Mouse (Mus musculus): ENCODE data around the gene Scnm1. TPM values are rescaled to one million over a fixed set of nuclear protein-coding genes. Genes with fewer than 3 reads are reported as not detected.

Scnm1 gene
- polyA plus RNA-seq (2012) = 6.1 and 9.0 TPM in 2 replicates

DNA sequence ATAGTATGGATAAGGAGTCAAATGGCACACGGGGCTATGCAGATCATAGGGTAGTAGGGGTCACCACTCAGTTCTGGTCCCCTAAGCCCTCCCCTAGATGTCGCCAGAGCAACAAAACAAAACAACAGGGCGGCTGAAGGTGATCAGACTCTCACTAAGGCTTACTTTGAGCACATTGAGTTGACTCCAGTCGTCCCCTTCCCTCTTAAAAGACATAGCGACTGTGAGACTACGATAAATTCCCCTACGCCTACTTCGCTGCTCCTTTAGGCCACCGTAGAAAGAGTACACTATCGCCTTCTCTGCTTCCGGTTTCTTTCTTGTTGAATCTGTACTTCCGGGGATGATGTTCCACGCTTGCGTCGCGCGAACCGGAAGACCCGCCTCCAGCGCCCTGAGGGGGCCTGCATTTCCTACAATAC, at the start of gene Scnm1, which contains the start of gene Lysmd1:
Gene Scnm1 (minus strand): TSS at position 332 of the 422 bp plus-strand sequence.
Gene Lysmd1 (plus strand): TSS at position 409 of the 422 bp plus-strand sequence.

DNA sequence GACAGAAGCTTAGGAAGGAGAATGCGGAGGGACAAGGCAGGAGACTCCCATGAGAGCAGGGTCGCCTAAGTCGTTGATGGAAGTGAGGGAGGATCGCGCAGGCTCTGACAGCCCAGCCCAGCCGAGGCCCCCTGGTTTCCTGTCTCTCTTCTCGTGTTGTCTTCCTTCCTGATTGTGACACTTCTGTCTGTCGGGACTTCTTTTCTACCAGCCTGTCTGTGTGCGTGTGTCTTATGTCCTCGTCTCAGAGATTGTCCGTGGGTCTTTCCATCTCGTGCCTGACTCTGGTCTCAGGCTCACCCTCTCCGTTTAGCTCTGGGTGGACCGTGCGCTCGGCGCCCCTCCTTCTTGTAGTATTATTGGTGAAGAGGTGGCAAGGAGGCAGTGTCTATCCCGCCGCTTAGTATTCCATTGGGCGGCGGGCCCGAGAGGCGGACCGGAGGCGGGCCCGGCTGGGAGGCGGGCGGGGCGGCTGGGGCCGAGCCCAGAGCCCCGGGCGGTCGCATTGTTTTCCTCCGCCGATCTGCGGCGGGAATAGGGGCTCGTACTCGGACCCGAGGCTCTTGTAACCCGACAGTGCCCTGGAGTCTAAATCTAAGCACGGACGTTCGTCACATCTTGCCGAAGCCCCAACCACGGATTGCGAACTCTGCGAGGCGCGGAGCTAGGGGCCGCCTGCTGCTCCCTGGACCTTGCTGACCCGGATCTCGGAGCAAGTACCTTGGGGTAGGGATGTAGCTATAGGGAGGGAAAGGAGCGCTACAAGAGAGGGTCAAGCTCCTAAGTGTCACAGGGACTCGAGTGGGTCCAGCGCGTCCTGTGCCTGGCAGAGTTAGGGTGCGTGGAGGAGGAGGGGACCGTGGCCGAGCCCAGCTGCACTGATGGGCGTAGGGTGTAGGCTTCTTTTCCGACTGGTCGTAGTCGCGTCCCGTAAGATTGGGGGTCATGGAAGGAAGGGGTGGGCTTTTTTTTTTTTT, 26.5 kb upstream of the Scnm1 start, which contains the start of gene Sema6c:
Gene Sema6c (plus strand): TSS at position 471 of the 977 bp plus-strand sequence.

DNA sequence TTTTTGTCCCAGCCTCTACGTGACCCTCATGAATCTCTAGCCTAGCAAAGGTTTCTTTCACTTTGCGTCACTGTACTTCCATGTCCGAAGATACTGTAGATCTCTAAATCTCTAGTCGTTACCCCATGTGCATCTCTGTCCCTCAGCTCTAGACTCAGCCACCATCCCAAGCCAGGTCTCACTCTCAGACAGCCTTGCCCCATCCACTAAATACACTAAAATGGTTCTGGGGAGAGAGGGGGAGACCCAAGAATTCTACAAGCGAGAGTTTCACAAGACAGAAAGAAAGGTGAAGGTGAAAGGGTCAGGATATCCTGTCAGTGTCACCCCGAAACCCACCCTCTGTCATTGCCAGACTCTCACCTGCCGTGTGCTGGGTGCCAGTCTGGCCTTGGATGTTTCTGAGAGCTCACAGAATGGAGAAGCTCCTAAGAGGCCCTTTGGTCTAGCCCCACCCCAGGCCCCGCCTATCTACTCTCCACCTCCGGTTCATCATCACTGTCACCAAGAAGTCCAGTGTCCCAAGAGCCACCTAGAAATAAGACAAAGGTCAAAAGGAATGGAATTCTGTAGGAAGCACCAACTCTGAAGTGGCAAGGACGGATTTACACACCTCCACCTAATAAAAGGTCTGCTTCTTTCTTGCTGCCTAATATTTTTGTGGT, 8.3 kb upstream of the Scnm1 start, which contains the start of gene Tnfaip8l2:
Gene Tnfaip8l2 (minus strand): TSS at position 409 of the 665 bp plus-strand sequence.

DNA sequence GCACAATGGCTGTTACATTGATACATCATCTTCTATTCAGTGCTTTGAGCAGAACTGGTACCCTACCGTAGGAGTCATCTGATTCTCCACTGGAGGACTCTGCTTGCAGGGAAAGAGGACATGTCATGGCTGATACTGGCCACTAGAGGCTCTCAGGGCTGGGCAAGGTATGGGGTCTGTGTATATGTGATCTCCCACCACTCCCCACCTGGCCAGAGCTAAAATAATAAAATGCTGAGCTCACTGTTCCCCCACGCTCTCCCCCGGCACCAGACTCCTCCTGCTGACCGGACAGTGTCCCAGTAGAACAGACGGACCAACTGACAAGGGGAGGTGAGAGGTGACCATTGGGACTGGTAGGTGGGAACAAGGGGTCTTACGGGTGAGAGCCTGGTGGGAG, 9.6 kb downstream of the Scnm1 start, which contains the start of gene Tmod4:
Gene Tmod4 (plus strand): TSS at position 231 of the 400 bp plus-strand sequence.

DNA sequence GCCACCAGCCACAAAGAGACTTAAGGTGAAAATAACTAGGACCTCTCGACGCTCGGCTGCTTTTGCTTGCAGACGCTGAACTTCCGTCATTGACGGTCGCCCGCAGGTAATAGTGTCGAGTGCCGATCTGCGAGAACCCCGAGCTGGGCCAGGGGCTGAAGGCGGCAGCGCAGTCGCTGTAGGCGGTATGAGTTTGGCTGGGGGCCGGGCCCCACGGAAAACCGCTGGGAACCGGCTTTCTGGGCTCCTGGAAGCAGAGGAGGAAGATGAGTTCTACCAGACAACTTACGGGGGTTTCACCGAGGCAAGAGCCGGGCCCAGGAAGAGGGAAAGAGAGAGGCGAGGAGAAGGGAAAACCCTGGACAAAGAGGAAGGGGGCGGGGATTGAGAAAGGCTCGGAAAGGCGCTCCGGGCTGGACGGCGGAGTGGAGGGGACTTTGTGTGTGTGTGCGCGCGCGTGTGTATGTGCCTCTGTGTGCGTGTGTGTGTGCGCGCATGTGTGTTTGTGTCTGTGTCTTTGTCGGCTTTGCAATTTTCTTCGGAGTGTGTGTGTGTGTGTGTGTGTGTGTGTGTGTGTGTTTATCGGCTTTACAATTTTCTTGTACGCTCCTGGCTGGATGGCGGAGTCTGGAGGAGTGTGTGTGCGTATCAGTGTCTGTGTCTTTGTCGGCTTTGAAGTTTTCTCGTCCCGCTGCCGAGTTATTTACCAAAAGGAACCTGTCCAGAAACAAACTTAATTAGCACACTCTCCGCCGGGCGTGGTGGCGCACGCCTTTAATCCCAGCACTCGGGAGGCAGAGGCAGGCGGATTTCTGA, 22.7 kb downstream of the Scnm1 start, which contains the start of gene Vps72:
Gene Vps72 (plus strand): TSS at position 112 of the 816 bp plus-strand sequence.

DNA sequence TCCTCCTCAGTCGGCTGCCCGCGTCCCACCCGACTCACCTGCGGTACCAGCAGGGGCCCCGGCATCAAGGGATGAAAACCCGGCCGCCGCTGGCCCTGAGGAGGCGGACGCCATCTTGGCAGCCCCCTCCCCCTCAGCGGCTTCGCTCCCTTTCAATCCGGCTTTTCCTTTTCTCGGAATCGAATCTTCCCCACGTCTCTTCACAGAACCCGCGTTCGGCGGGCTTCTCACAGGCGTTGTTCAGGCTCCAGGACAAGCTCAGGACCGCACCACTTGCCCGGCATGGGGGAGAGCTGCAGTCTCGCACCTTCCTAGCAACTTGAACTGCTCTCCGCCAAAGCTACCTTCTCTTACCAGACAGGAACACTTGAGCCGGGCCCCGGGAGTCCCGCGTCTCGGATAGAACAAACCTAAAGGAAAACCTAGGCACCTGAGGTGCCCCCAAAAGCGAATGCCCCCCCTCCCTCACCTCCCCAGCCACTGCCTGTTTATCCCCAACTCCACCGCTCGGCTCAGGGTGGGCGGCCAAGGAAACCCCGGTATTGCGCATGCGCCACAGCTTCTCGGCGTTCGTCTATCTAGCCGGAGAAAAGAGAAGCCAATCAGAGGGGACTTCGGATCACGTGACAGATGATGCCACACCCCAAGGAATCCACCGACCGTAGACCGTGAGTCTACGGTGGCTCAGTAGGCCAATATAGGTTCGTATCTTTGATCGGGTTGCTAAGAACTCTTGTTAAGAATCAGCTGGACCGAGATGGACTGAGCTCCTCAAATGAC, 27.3 kb downstream of the Scnm1 start, which contains the start of gene Pip5k1a:
Gene Pip5k1a (minus strand): TSS at position 593 of the 780 bp plus-strand sequence.

Other genes starting within 250 kb of the Scnm1 start
- gene Psmb4, start 247.1 kb downstream of the Scnm1 start, polyA plus RNA-seq (2012) = 151 and 173 TPM in 2 replicates
- 19.5 and 20.8 TPM in 2 replicates for gene Selenbp1, start 201.0 kb downstream of the Scnm1 start, polyA plus RNA-seq (2012)
- gene Rfx5, start 179.9 kb downstream of the Scnm1 start, polyA plus RNA-seq (2012) = 15.7 and 16.9 TPM in 2 replicates
- 7.3 and 7.5 TPM in 2 replicates for gene Pi4kb, start 159.3 kb downstream of the Scnm1 start, polyA plus RNA-seq (2012)
- 34.9 and 36.5 TPM in 2 replicates for gene Zfp687, start 118.6 kb downstream of the Scnm1 start, polyA plus RNA-seq (2012)
- 95.3 and 114 TPM in 2 replicates for gene Psmd4, start 91.4 kb downstream of the Scnm1 start, polyA plus RNA-seq (2012)
- 15.0 and 24.5 TPM in 2 replicates for gene Pip5k1a, start 27.1 kb downstream of the Scnm1 start, polyA plus RNA-seq (2012)
- gene Vps72, start 23.0 kb downstream of the Scnm1 start, polyA plus RNA-seq (2012) = 224 and 237 TPM in 2 replicates
- gene Tmod4, start 9.5 kb downstream of the Scnm1 start, polyA plus RNA-seq (2012) = not detected in 2 replicates
- 3.8 and 4.7 TPM in 2 replicates for gene Lysmd1, start 77 bp upstream of the Scnm1 start, polyA plus RNA-seq (2012)
- gene Tnfaip8l2, start 8.3 kb upstream of the Scnm1 start, polyA plus RNA-seq (2012) = 10.5 and 16.0 TPM in 2 replicates
- 6.5 and 7.1 TPM in 2 replicates for gene Sema6c, start 26.4 kb upstream of the Scnm1 start, polyA plus RNA-seq (2012)
- 2.2 and 2.7 TPM in 2 replicates for gene Gabpb2, start 83.9 kb upstream of the Scnm1 start, polyA plus RNA-seq (2012)
- gene Cdc42se1, start 94.7 kb upstream of the Scnm1 start, polyA plus RNA-seq (2012) = 138 and 173 TPM in 2 replicates
- gene Mllt11, start 98.2 kb upstream of the Scnm1 start, polyA plus RNA-seq (2012) = 3.4 and 4.4 TPM in 2 replicates
- gene Gm128, start 107.6 kb upstream of the Scnm1 start, polyA plus RNA-seq (2012) = 3.4 TPM in 2 replicates
- 0.34 TPM in 1 of 2 replicates, not detected in the other for gene Bnipl, start 117.2 kb upstream of the Scnm1 start, polyA plus RNA-seq (2012)
- gene Mindy1, start 147.3 kb upstream of the Scnm1 start, polyA plus RNA-seq (2012) = 118 and 120 TPM in 2 replicates
- 2.8 and 3.0 TPM in 2 replicates for gene Prune1, start 148.1 kb upstream of the Scnm1 start, polyA plus RNA-seq (2012)
- 2.0 and 2.2 TPM in 2 replicates for gene Anxa9, start 173.2 kb upstream of the Scnm1 start, polyA plus RNA-seq (2012)
- gene Cers2, start 180.8 kb upstream of the Scnm1 start, polyA plus RNA-seq (2012) = 352 and 417 TPM in 2 replicates
- 12.8 and 14.9 TPM in 2 replicates for gene Setdb1, start 223.2 kb upstream of the Scnm1 start, polyA plus RNA-seq (2012)

Measured in megakaryocyte-erythroid progenitor cell, adult 5 weeks (primary cell).